Mouse (Mus musculus): ENCODE data around the gene Acadm. TPM values are rescaled to one million over a fixed set of nuclear protein-coding genes. Genes with fewer than 3 reads are reported as not detected.

Gene Acadm
- total and polyA plus RNA-seq, 3 experiments = 58.0 to 911 (median 711) TPM

GRCm38 (mm10) chr3:153902595-153902994 lies 41.8 kb downstream of the Acadm start:
- DNase-seq = no peak

GRCm38 (mm10) chr3:153901904-153902303 lies 42.5 kb downstream of the Acadm start:
- DNase-seq = no peak

- no peak for DNase-seq
Observed at GRCm38 (mm10) chr3:153897216-153897615, 47.2 kb downstream of the Acadm start.

- DNase-seq = no peak
Observed at GRCm38 (mm10) chr3:153895454-153895853, 49.0 kb downstream of the Acadm start.

GRCm38 (mm10) chr3:153889188-153889781 lies 55.1 kb downstream of the Acadm start:
- DNase-seq = no peak

GRCm38 (mm10) chr3:153888141-153888540 lies 56.3 kb downstream of the Acadm start:
- DNase-seq = no peak

- no peak for DNase-seq
Observed at GRCm38 (mm10) chr3:153886296-153886695, 58.1 kb downstream of the Acadm start.

Other genes starting within 250 kb of the Acadm start
- 10 to 100 TPM in 1 of 2 experiments, 1 to 10 TPM in 1; 7.9 to 16.9 TPM for gene St6galnac3, start 219.5 kb downstream of the Acadm start, total RNA-seq (2021)
- gene St6galnac3, start 219.5 kb downstream of the Acadm start, polyA plus RNA-seq (2012; rRNA removed) = 0.40 and 0.94 TPM in 2 replicates
- not detected for gene Asb17, start 100.4 kb downstream of the Acadm start, total RNA-seq (2021)
- gene Asb17, start 100.4 kb downstream of the Acadm start, polyA plus RNA-seq (2012; rRNA removed) = not detected in 2 replicates
- gene Msh4, start 38.5 kb downstream of the Acadm start, total RNA-seq (2021) = under 1 TPM; 0.09 to 0.10 TPM
- 0.02 TPM in 1 of 2 replicates, not detected in the other for gene Msh4, start 38.5 kb downstream of the Acadm start, polyA plus RNA-seq (2012; rRNA removed)
- gene Rabggtb, start 31.6 kb downstream of the Acadm start, total RNA-seq (2021) = 10 to 100 TPM; 79.8 to 95.2 TPM
- gene Rabggtb, start 31.6 kb downstream of the Acadm start, polyA plus RNA-seq (2012; rRNA removed) = 16.3 and 17.6 TPM in 2 replicates
- gene Slc44a5, start 28.8 kb upstream of the Acadm start, total RNA-seq (2021) = not detected
- gene Slc44a5, start 28.8 kb upstream of the Acadm start, polyA plus RNA-seq (2012; rRNA removed) = 0.01 TPM in 1 of 2 replicates, not detected in the other

Data from adrenal gland, adult 2 months (tissue).